Mouse (Mus musculus) forebrain, postnatal 0 days (tissue): Measurements from ENCODE around the gene Frat2. TPM values are rescaled to one million over a fixed set of nuclear protein-coding genes. Genes with fewer than 3 reads are reported as not detected.
"Not testable (repeated sequence)": the region's sequence is repeated elsewhere in the genome, so short reads cannot be mapped to it uniquely, and the experiment has no call there.

Source experiments
- ATAC-seq: fragments of 200-750 bp; cut with Nextera tagmentation; 2 replicates; pipeline ENCODE4 v1.8.0; 2017; ENCODE audit warnings: mild to moderate bottlenecking, moderate library complexity
- DNase-seq: peaks from one replicate; pipeline ENCODE4 v3.0.0-alpha.2; 2015
- H3K27ac ChIP-seq: fragments of 300-500 bp; sonication (generic); 2 replicates; pipeline ENCODE4 v1.5.1; 2014; ENCODE audit warnings: low read depth, mild to moderate bottlenecking, antibody characterized with exemption, low read length, moderate library complexity, mixed read lengths
- H3K27me3 ChIP-seq: fragments of 300-500 bp; sonication (generic); 2 replicates; pipeline ENCODE4 v1.6.1; 2014; ENCODE audit warnings: mild to moderate bottlenecking, low read length, mixed read lengths; ENCODE audit not compliant: insufficient read depth
- H3K36me3 ChIP-seq: fragments of 300-500 bp; sonication (generic); 2 replicates; pipeline ENCODE4 v1.6.1; 2014; ENCODE audit warnings: mild to moderate bottlenecking, moderate library complexity; ENCODE audit not compliant: insufficient read depth
- H3K4me1 ChIP-seq: fragments of 300-500 bp; sonication (generic); 2 replicates; pipeline ENCODE4 v1.6.1; 2014; ENCODE audit warnings: antibody characterized with exemption; ENCODE audit not compliant: insufficient read depth
- H3K4me2 ChIP-seq: fragments of 300-500 bp; sonication (generic); 2 replicates; pipeline ENCODE4 v1.6.1; 2014; ENCODE audit warnings: low read depth, mild to moderate bottlenecking, moderate library complexity
- H3K4me3 ChIP-seq: fragments of 300-500 bp; sonication (generic); 2 replicates; pipeline ENCODE4 v1.5.1; 2014; ENCODE audit warnings: low read depth, low read length, mixed read lengths
- H3K9ac ChIP-seq: fragments of 300-500 bp; sonication (generic); 2 replicates; pipeline ENCODE4 v1.6.1; 2014; ENCODE audit warnings: mild to moderate bottlenecking
- H3K9me3 ChIP-seq: fragments of 300-500 bp; sonication (generic); 2 replicates; pipeline ENCODE4 v1.6.1; 2016; ENCODE audit warnings: low read length
- CTCF ChIP-seq: sonication (generic); IDR thresholded peaks from 2 replicates; pipeline ENCODE4 v1.5.1; 2016; ENCODE audit warnings: antibody characterized with exemption, control low read depth, low read depth
- WGBS: fragments of 180-500 bp; shearing (Covaris S2); extraction: QIAGEN DNeasy Blood & Tissue Kit; methylation state at CpG from one replicate; pipeline ENCODE4 v1.1.7; 2014; 5-methylcytosine and 5-hydroxymethylcytosine counted together
- polyA plus RNA-seq: library from polyadenylated mRNA; unstranded; fragments of >200 nt; fragmentation: Nextera tagmentation; extraction: Ambion mirVana; gene quantifications from 2 replicates; pipeline ENCODE4 v1.2.1, GENCODE M21; 2015
- total RNA-seq: library from RNA; depleted of rRNA; stranded (reverse); fragments of >200 nt; gene quantifications from 2 replicates; pipeline ENCODE4 v1.2.3, GENCODE M21; 2014

Gene Frat2
- total and polyA plus RNA-seq, 2 experiments from 2014 or later, result 15.5 to 22.4 TPM

DNA sequence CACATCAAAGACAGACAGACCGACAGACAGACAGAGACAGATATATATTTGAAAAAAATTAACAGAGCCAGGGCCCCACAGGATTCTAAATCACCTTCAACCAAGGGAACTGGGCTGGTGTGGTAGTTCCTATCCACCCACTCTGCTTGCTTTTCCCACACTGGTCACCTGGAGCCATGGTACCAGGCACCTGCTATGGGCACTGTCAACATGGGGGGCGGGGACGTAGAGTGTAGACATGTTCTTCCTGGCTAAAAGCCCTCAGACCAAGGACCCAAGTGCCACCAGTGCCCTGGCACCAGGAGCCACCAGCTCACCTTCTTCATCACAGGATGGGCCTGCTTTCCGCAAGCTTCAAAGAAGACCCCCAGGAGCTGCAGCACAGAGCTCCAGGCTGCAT lies 33.9 kb upstream of the Frat2 start:
- no peak for ATAC-seq
- 97% methylated on average over 4 of the region's 4 CpGs for WGBS

DNA sequence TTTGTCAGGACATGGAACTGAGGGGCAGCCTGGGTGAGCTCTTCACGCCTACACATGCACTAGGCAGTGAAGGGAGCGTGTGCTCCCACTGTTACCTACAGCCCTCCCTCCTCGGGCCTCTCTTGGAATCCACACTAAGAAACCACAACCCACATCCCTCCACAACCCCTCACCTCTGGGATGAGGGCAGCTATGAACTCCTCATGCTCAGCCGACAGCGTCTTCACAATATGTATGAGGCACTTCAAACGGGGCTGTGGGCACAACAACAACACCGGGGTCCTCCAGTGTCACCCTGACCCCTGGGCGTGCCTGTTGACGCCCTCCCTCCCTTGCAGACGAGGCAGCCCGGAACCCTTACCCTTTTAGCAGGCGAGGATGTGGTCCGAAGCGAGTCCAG lies 26.4 kb upstream of the Frat2 start:
- no peak for DNase-seq
- WGBS, result 90% methylated on average over 14 of the region's 14 CpGs

More for the DNA sequence above, 33.9 kb upstream of the Frat2 start:
- Histone ChIP-seq H3K27me3 (no peaks in the 10 kb centered on the region), H3K36me3 (peaks cover 78% of the 10 kb centered on the region), H3K9ac (no peak overlapping the region), H3K4me1 (no peaks in the 10 kb centered on the region), H3K27ac (no peak overlapping the region), H3K4me2 (no peak overlapping the region), H3K4me3 (no peak overlapping the region), H3K9me3 (no peaks in the 10 kb centered on the region)
- no peak for DNase-seq
- TF ChIP-seq CTCF, result no peak

DNA sequence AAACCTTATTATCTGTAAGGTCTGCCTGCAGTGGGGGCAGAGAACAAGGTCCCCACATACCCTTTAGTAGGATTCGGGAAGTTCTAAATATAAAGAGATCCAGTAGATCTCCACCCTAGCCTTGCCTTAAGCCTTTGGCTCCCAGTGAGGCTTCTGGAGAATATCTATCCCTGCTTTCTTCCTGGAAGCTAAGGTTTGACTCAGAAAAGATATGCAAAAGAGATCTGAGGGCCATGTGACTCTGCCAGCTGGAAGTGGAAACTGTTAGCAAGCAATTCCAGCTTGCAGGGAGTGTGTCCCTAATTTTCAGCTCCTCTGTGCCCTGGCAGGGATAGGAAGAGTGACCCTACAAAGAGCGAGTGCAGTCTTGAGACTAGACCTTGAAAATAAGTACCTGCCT lies 24.4 kb upstream of the Frat2 start:
- no peaks in the 10 kb centered on the region for H3K27me3 ChIP-seq
- no peak for TF ChIP-seq CTCF
- H3K4me1 ChIP-seq, result no peaks in the 10 kb centered on the region
- H3K9me3 ChIP-seq, result no peaks in the 10 kb centered on the region
- no peak overlapping the region for H3K4me2 ChIP-seq
- no peak overlapping the region for H3K27ac ChIP-seq
- H3K9ac ChIP-seq, result no peak overlapping the region
- ATAC-seq (no peak), DNase-seq (no peak)
- WGBS, result 89% methylated on average over 2 of the region's 2 CpGs
- H3K4me3 ChIP-seq, result no peak overlapping the region
- peaks cover 83% of the 10 kb centered on the region for H3K36me3 ChIP-seq

More for the DNA sequence above, 26.4 kb upstream of the Frat2 start:
- no peak for ATAC-seq
- Histone ChIP-seq H3K9ac (no peak overlapping the region), H3K4me2 (no peak overlapping the region), H3K9me3 (no peaks in the 10 kb centered on the region), H3K4me3 (no peak overlapping the region), H3K4me1 (no peaks in the 10 kb centered on the region), H3K27me3 (no peaks in the 10 kb centered on the region), H3K36me3 (peaks cover 71% of the 10 kb centered on the region), H3K27ac (no peak overlapping the region)
- no peak for TF ChIP-seq CTCF

DNA sequence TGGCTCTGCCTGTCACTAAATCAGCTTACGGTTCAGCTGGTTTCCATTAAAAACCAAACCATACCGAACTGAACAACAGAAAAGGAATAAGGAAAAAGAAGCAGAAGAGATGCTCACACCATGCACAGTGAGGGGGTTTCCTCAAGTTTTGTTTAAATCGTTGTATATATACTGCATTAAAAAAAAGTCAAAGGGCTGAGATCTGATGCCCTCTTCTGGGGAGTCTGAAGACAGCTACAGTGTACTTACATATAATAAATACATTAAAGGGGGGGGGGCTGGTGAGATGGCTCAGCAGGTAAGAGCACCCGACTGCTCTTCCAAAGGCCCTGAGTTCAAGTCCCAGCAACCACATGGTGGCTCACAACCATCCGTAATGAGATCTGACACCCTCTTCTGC lies 22.0 kb upstream of the Frat2 start:
- not testable (repeated sequence) for H3K4me3 ChIP-seq, H3K9ac ChIP-seq, H3K4me1 ChIP-seq, H3K4me2 ChIP-seq, H3K27ac ChIP-seq, H3K9me3 ChIP-seq, H3K27me3 ChIP-seq
- H3K36me3 ChIP-seq, result peaks cover 88% of the 10 kb centered on the region
- peak; percentile 26; the same call in 1 of the 2 replicates for TF ChIP-seq CTCF
- DNase-seq, result peak; percentile 17
- WGBS, result 75% methylated on average over 5 of the region's 5 CpGs
- 0 out of 2 replicates have a peak, but pooled peaks have one; percentile 18 for ATAC-seq

DNA sequence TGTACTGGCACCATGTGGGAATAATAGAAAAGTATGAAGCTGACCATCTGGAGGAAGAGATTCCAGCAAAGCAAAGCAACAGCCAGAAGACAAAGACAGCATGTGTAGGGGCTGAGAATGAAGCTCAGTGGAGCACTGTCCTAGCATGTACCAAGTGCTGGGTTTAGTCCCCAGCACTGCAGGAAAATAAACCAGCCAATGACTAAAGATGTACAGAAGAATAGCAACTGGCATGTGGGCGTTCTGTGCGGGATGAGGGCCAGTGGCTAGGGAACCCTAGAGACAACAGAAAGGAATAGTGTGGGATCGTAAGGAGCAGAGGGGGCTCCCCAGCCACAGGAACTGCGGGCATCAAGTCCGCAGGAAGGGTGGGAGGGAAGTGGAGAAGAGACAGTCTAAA lies 21.4 kb upstream of the Frat2 start:
- H3K27me3 ChIP-seq, result no peaks in the 10 kb centered on the region
- ATAC-seq (no peak), DNase-seq (no peak)
- no peak overlapping the region for H3K27ac ChIP-seq
- H3K36me3 ChIP-seq, result peaks cover 84% of the 10 kb centered on the region
- no peak overlapping the region for H3K9ac ChIP-seq
- no peak overlapping the region for H3K4me3 ChIP-seq
- 92% methylated on average over 5 of the region's 5 CpGs for WGBS
- H3K4me1 ChIP-seq, result no peaks in the 10 kb centered on the region
- no peaks in the 10 kb centered on the region for H3K9me3 ChIP-seq
- H3K4me2 ChIP-seq, result no peak overlapping the region
- no peak for TF ChIP-seq CTCF

DNA sequence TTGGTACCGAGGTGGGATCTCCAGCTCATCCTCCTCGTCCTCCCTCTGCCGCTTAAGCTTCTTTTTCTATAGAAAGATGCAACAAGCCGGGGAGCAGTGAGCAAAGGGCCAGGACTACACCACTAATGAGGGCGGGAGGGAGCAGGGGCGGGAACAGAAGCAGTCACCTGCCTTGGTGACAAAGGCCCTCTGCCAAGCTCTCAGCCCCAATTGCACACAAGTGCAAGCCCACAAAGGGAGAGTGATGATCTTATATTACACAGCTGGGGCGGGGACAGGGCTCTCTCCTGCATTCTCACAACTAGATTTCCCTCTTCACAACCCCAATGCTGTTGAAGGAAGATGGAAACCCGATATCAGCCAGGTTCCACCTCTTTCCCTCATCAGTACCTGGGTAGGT lies 18.8 kb upstream of the Frat2 start:
- Histone ChIP-seq H3K9ac (no peak overlapping the region), H3K36me3 (peaks cover 80% of the 10 kb centered on the region), H3K27me3 (no peaks in the 10 kb centered on the region), H3K9me3 (no peaks in the 10 kb centered on the region), H3K4me2 (no peak overlapping the region), H3K27ac (no peak overlapping the region), H3K4me1 (no peaks in the 10 kb centered on the region), H3K4me3 (no peak overlapping the region)
- 85% methylated on average over 8 of the region's 8 CpGs for WGBS
- TF ChIP-seq CTCF, result no peak
- ATAC-seq (no peak), DNase-seq (no peak)

DNA sequence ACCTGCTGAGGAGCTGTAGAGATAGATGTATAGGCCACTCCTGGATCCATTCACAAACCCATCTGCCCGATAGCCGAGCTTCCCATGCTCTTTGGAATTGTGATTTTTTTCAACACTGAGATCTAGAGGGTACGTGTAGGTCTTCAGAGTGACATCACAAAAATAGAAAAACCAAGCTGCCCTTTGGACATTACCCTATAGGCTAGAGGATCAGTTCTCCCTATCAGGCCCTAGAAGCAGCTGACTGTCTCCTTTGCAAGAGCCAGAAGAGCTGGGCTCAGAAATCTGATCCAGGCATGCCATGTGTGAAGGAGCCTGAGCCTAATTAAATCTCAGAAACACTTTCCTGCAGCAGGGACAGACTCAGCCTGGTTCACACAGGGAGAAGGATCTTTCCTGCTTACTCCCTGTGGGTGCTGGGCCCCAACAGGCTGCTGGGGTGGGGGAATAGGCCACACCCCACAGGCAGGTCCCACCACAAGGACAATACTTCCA lies 9.9 kb upstream of the Frat2 start:
- Histone ChIP-seq H3K4me1 (no peaks in the 10 kb centered on the region), H3K9ac (no peak overlapping the region), H3K27ac (0 out of 2 replicates have a peak overlapping the region, but pooled peaks have one; percentile 21), H3K27me3 (no peaks in the 10 kb centered on the region), H3K4me3 (no peak overlapping the region), H3K4me2 (no peak overlapping the region), H3K36me3 (peaks cover 18% of the 10 kb centered on the region), H3K9me3 (no peaks in the 10 kb centered on the region)
- ATAC-seq (0 out of 2 replicates have a peak, but pooled peaks have one; percentile 14), DNase-seq (no peak)
- TF ChIP-seq CTCF, result no peak
- 86% methylated on average over 3 of the region's 3 CpGs for WGBS
